Mouse (Mus musculus) heart, adult 11 months (tissue): ENCODE results near the gene Gm21996.
"Not testable (repeated sequence)": the region's sequence is repeated elsewhere in the genome, so short reads cannot be mapped to it uniquely, and the experiment has no call there.

Source experiments
- DNase-seq: peaks from one replicate; pipeline ENCODE4 v3.0.0; 2022

Gene Gm21996

GRCm38 (mm10) chrY:89745432-89745831, at the start of gene Gm21996:
Gene Gm21996, minus strand, starts transcription at chrY:89745532.
- DNase-seq: not testable (repeated sequence)
